Mouse (Mus musculus) embryo, embryonic 11 days (tissue): ENCODE results near the gene Gm27029.
"Not testable (repeated sequence)": the region's sequence is repeated elsewhere in the genome, so short reads cannot be mapped to it uniquely, and the experiment has no call there.

Source experiments
- DNase-seq: peaks from one replicate; pipeline ENCODE4 v3.0.0-alpha.2; 2015

The Gm27029 gene

GRCm38 (mm10) chr11:101454702-101455101 is 30.1 kb upstream of the Gm27029 start:
- no peak for DNase-seq

- DNase-seq = no peak
These were observed 27.6 kb upstream of the Gm27029 start for GRCm38 (mm10) chr11:101452093-101452774.

GRCm38 (mm10) chr11:101451536-101451935 is 26.9 kb upstream of the Gm27029 start:
- DNase-seq = no peak

- no peak for DNase-seq
These were observed 25.8 kb upstream of the Gm27029 start for GRCm38 (mm10) chr11:101450394-101450793.

- not testable (repeated sequence) for DNase-seq
These were observed 25.0 kb upstream of the Gm27029 start for GRCm38 (mm10) chr11:101449596-101449995.

- DNase-seq = no peak
These were observed 24.3 kb upstream of the Gm27029 start for GRCm38 (mm10) chr11:101448899-101449298.

GRCm38 (mm10) chr11:101448274-101448746 is 23.7 kb upstream of the Gm27029 start, which contains the start of gene Ifi35:
TSS of gene Ifi35 (plus strand) at chr11:101448407.
- DNase-seq = peak; percentile 51

GRCm38 (mm10) chr11:101447786-101448185 is 23.2 kb upstream of the Gm27029 start:
- DNase-seq = no peak

GRCm38 (mm10) chr11:101446860-101447259 is 22.3 kb upstream of the Gm27029 start:
- DNase-seq = not testable (repeated sequence)

- DNase-seq = no peak
These were observed 21.7 kb upstream of the Gm27029 start for GRCm38 (mm10) chr11:101446319-101446718.

GRCm38 (mm10) chr11:101442760-101443159 is 18.2 kb upstream of the Gm27029 start:
- DNase-seq = no peak

- DNase-seq = peak; percentile 98
These were observed 17.6 kb upstream of the Gm27029 start, which contains the start of gene Rpl27 for GRCm38 (mm10) chr11:101442127-101442693. TSS of gene Rpl27 (plus strand) at chr11:101442298.

GRCm38 (mm10) chr11:101441450-101442126 is 17.0 kb upstream of the Gm27029 start:
- not testable (repeated sequence) for DNase-seq

- DNase-seq = not testable (repeated sequence)
These were observed 13.4 kb upstream of the Gm27029 start for GRCm38 (mm10) chr11:101438006-101438405.

- no peak for DNase-seq
These were observed 12.3 kb upstream of the Gm27029 start for GRCm38 (mm10) chr11:101436916-101437315.

- DNase-seq = no peak
These were observed 11.2 kb upstream of the Gm27029 start for GRCm38 (mm10) chr11:101435831-101436230.

GRCm38 (mm10) chr11:101433396-101433795 is 8.8 kb upstream of the Gm27029 start:
- DNase-seq = no peak

GRCm38 (mm10) chr11:101431327-101431726 is 6.7 kb upstream of the Gm27029 start:
- DNase-seq = no peak

GRCm38 (mm10) chr11:101426165-101426564 is 1.6 kb upstream of the Gm27029 start:
- DNase-seq = no peak

- DNase-seq = peak; percentile 99
These were observed 573 bp upstream of the Gm27029 start, which contains the start of the genes Rundc1 and Ptges3l for GRCm38 (mm10) chr11:101424925-101425813. TSS of gene Rundc1 (plus strand) at chr11:101425085. TSS of gene Ptges3l (minus strand) at chr11:101425333.

- DNase-seq = no peak
These were observed 4.4 kb downstream of the Gm27029 start for GRCm38 (mm10) chr11:101420148-101420547.

- peak; percentile 25 for DNase-seq
These were observed 5.0 kb downstream of the Gm27029 start for GRCm38 (mm10) chr11:101419610-101420009.
